Mouse (Mus musculus) CH12.LX (cell line): ENCODE results near the gene Abi2. TPM values are rescaled to one million over a fixed set of nuclear protein-coding genes. Genes with fewer than 3 reads are reported as not detected.

ENCODE experiments used
- DNase-seq: peaks from one replicate; pipeline ENCODE4 v3.0.0-alpha.2; 2013; ENCODE audit errors: extremely low read depth
- H3K27ac ChIP-seq: 2 replicates; pipeline ENCODE4 v1.5.1; 2012; ENCODE audit warnings: low read depth, mild to moderate bottlenecking, control low read depth, moderate library complexity; ENCODE audit not compliant: insufficient read depth
- H3K27me3 ChIP-seq: replicated peaks from 2 replicates; pipeline ENCODE3; 2012; ENCODE audit warnings: inconsistent platforms
- H3K36me3 ChIP-seq, 2 experiments: replicated peaks in 1 of 2; 2 replicates each; pipeline versions ENCODE3 to v1.6.1; 2012; ENCODE audit warnings: inconsistent platforms in 1 of 2, low read length in 1 of 2, mild to moderate bottlenecking in 1 of 2, mixed read lengths in 1 of 2, moderate library complexity in 1 of 2; ENCODE audit not compliant: control insufficient read depth in 1 of 2, insufficient read depth in 1 of 2
- H3K4me1 ChIP-seq, 2 experiments: 2 replicates each; pipeline ENCODE4 v1.6.1; 2012; ENCODE audit warnings: inconsistent platforms in 1 of 2, moderate library complexity in 1 of 2; ENCODE audit not compliant: insufficient read depth in 2 of 2, control insufficient read depth in 1 of 2
- H3K4me2 ChIP-seq: 2 replicates; pipeline ENCODE4 v1.6.1; 2012; ENCODE audit warnings: low read depth, mild to moderate bottlenecking, control low read depth; ENCODE audit not compliant: poor library complexity, insufficient read depth, severe bottlenecking
- H3K4me3 ChIP-seq, 3 experiments: fragments of 150-350 bp in 1 of 3; sonication (generic) in 1 of 3; replicated peaks in 1 of 3; 2 replicates each; pipeline versions ENCODE3 to v1.5.1; 2011 to 2012; ENCODE audit warnings: low read depth in 2 of 3, low read length in 2 of 3, mild to moderate bottlenecking in 2 of 3, moderate library complexity in 2 of 3, control low read depth in 1 of 3, improper control_type of control experiment in 1 of 3, inconsistent platforms in 1 of 3, mixed read lengths in 1 of 3; ENCODE audit not compliant: poor library complexity in 1 of 3
- H3K79me2 ChIP-seq: replicated peaks from 2 replicates; pipeline ENCODE4 v1.6.1; 2012; ENCODE audit warnings: mild to moderate bottlenecking, moderate library complexity; ENCODE audit not compliant: control insufficient read depth, poor library complexity, insufficient read depth, severe bottlenecking; ENCODE audit errors: extremely low read depth
- H3K9ac ChIP-seq: 2 replicates; pipeline ENCODE4 v1.6.1; 2012; ENCODE audit warnings: low read depth, mild to moderate bottlenecking, control low read depth, moderate library complexity; ENCODE audit not compliant: insufficient read depth
- H3K9me3 ChIP-seq: replicated peaks from 2 replicates; pipeline ENCODE3; 2012; ENCODE audit warnings: low read length, inconsistent platforms, mixed read lengths
- BHLHE40 ChIP-seq: IDR thresholded peaks from 2 replicates; pipeline ENCODE4 v1.6.1; 2011; ENCODE audit warnings: mild to moderate bottlenecking, low read depth, low read length, improper control_type of control experiment
- CHD2 ChIP-seq: IDR thresholded peaks from 2 replicates; pipeline ENCODE4 v1.6.1; 2011; ENCODE audit warnings: low read length, improper control_type of control experiment
- CTCF ChIP-seq, 2 experiments: IDR thresholded peaks in 1 of 2; conservative IDR thresholded peaks in 1 of 2; 2 replicates each; pipeline ENCODE4 v1.5.1; 2011 to 2012; ENCODE audit warnings: low read depth in 2 of 2, low read length in 2 of 2, improper control_type of control experiment in 1 of 2, inconsistent platforms in 1 of 2, mild to moderate bottlenecking in 1 of 2, moderate library complexity in 1 of 2
- E2F4 ChIP-seq: IDR thresholded peaks from 2 replicates; pipeline ENCODE4 v1.6.1; 2011; ENCODE audit warnings: low read depth, low read length, improper control_type of control experiment; ENCODE audit not compliant: insufficient replicate concordance
- EP300 ChIP-seq: IDR thresholded peaks from 2 replicates; pipeline ENCODE4 v1.6.1; 2011; ENCODE audit warnings: low read length, improper control_type of control experiment
- ETS1 ChIP-seq: conservative IDR thresholded peaks from 2 replicates; pipeline ENCODE4 v1.6.1; 2012; ENCODE audit warnings: low read depth, mild to moderate bottlenecking, inconsistent platforms, low read length, improper control_type of control experiment, moderate library complexity
- GABPA ChIP-seq: IDR thresholded peaks from 2 replicates; pipeline ENCODE4 v1.6.1; 2012; ENCODE audit warnings: low read depth, low read length, improper control_type of control experiment, inconsistent platforms; ENCODE audit not compliant: insufficient replicate concordance
- JUN ChIP-seq: IDR thresholded peaks from 2 replicates; pipeline ENCODE4 v1.6.1; 2011; ENCODE audit warnings: low read depth, mild to moderate bottlenecking, low read length, improper control_type of control experiment, moderate library complexity; ENCODE audit not compliant: insufficient read depth
- JUND ChIP-seq: conservative IDR thresholded peaks from 2 replicates; pipeline ENCODE4 v1.6.1; 2011; ENCODE audit warnings: low read depth, low read length, improper control_type of control experiment
- MAX ChIP-seq: IDR thresholded peaks from 2 replicates; pipeline ENCODE4 v1.6.1; 2011; ENCODE audit warnings: low read length, improper control_type of control experiment
- MEF2A ChIP-seq: IDR thresholded peaks from 2 replicates; pipeline ENCODE4 v1.6.1; 2014; ENCODE audit warnings: low read depth, mild to moderate bottlenecking, inconsistent platforms, low read length, improper control_type of control experiment, borderline replicate concordance
- MXI1 ChIP-seq: IDR thresholded peaks from 2 replicates; pipeline ENCODE4 v1.6.1; 2011; ENCODE audit warnings: mild to moderate bottlenecking, low read depth, low read length, improper control_type of control experiment
- MYC ChIP-seq: IDR thresholded peaks from 2 replicates; pipeline ENCODE4 v1.6.1; 2011; ENCODE audit warnings: low read depth, mild to moderate bottlenecking, improper control_type of control experiment, low read length
- NRF1 ChIP-seq: IDR thresholded peaks from 2 replicates; pipeline ENCODE4 v1.6.1; 2014; ENCODE audit warnings: low read depth, mild to moderate bottlenecking, inconsistent platforms, low read length, improper control_type of control experiment, moderate library complexity
- POLR2A ChIP-seq: IDR thresholded peaks from 2 replicates; pipeline ENCODE4 v1.6.1; 2011; ENCODE audit warnings: low read depth, mild to moderate bottlenecking, improper control_type of control experiment, low read length
- RAD21 ChIP-seq: IDR thresholded peaks from 2 replicates; pipeline ENCODE4 v1.6.1; 2011; ENCODE audit warnings: low read depth, mild to moderate bottlenecking, low read length, improper control_type of control experiment, moderate library complexity
- SIN3A ChIP-seq: IDR thresholded peaks from 2 replicates; pipeline ENCODE4 v1.6.1; 2012; ENCODE audit warnings: low read length, improper control_type of control experiment, inconsistent platforms
- SMC3 ChIP-seq: IDR thresholded peaks from 2 replicates; pipeline ENCODE4 v1.6.1; 2011; ENCODE audit warnings: low read depth, low read length, improper control_type of control experiment
- TBP ChIP-seq: conservative IDR thresholded peaks from 2 replicates; pipeline ENCODE4 v1.6.1; 2011; ENCODE audit warnings: low read depth, low read length, improper control_type of control experiment
- TCF12 ChIP-seq: IDR thresholded peaks from 2 replicates; pipeline ENCODE4 v1.6.1; 2014; ENCODE audit warnings: low read depth, mild to moderate bottlenecking, inconsistent platforms, low read length, improper control_type of control experiment
- USF1 ChIP-seq: IDR thresholded peaks from 2 replicates; pipeline ENCODE4 v1.6.1; 2014; ENCODE audit warnings: low read depth, mild to moderate bottlenecking, inconsistent platforms, low read length, improper control_type of control experiment
- ZC3H11A ChIP-seq: IDR thresholded peaks from 2 replicates; pipeline ENCODE4 v1.6.1; 2012; ENCODE audit warnings: low read depth, mild to moderate bottlenecking, inconsistent platforms, low read length, improper control_type of control experiment
- dilution Hi-C: fragments of 300-500 bp; cut with MboI; formaldehyde crosslinking; loops from 2 replicates; pipeline ENCODE4 v1.14.3; 2020; ENCODE audit warnings: low sequenced_read_pairs; ENCODE audit not compliant: extremely low pct_unique_long_range_greater_than_20kb, extremely low pct_ligation_motif_present
- in situ Hi-C: fragments of 300-500 bp; cut with MboI; formaldehyde crosslinking; loops from 3 replicates; pipeline ENCODE4 v1.14.3; 2019; ENCODE audit warnings: low sequenced_read_pairs, low pct_ligation_motif_present, low pct_unique_long_range_greater_than_20kb, mixed read lengths
- polyA plus RNA-seq: library from polyadenylated mRNA; unstranded; fragments of >175 nt; gene quantifications from 2 replicates; pipeline ENCODE4 v1.2.1, GENCODE M21; 2012; ENCODE audit warnings: low read depth; ENCODE audit not compliant: insufficient read length
- total RNA-seq, 2 experiments: library from RNA; depleted of rRNA; stranded (reverse); fragments of 300-350 nt in 1 of 2; fragments of >200 nt in 1 of 2; gene quantifications; 2 replicates each; pipeline ENCODE4 v1.2.3; 2012 to 2014

Gene Abi2
- total and polyA plus RNA-seq, 3 experiments = 8.7 to 15.0 (median 14.0) TPM

DNA sequence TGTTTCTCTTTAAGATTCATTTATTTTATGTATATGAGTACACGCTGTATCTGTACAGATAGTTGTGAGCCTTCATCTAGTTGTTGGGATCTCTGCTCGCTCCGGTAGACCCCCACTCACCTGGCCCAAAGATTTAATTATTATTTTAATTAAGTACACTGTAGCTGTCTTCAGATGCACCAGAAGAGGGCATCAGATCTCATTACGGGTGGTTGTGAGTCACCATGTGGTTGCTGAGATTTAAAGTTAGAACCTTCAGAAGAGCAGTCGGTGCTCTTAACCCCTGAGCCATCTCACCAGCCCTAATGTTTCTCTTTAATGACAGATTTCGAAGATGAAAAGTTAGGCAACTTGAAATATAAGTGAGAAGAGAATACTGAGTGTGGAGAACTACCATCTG is 120.7 kb downstream of the Abi2 start:
- no peak overlapping the region for H3K9ac ChIP-seq
- H3K4me2 ChIP-seq = no peak overlapping the region

DNA sequence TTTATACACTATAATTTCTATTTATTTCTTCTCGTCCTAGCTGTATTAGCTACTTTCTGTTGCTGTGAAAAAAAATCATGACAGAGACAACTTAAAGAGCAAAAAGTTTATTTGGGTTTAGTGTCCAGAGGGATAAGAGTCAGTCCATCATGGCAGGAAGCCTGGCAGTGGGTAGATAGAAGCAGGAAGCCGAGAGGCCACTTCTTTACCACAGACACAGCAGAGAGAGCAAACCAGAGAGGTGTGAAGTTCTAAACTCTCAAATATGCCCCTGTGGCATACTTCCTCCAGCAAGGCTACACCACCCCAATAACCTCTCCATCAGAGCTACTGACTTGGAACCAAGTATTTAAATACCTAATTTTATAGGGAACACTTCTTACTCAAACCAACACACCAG is 121.2 kb downstream of the Abi2 start:
- no peaks in the 10 kb centered on the region for H3K27me3 ChIP-seq
- H3K79me2 ChIP-seq = no peaks in the 10 kb centered on the region
- no peaks in the 10 kb centered on the region for H3K9me3 ChIP-seq
- TF ChIP-seq MXI1 (no peak), SIN3A (no peak), CHD2 (no peak), ETS1 (no peak), BHLHE40 (no peak), USF1 (no peak), JUN (no peak), TBP (no peak), E2F4 (no peak), TCF12 (no peak), JUND (no peak), GABPA (no peak), ZC3H11A (no peak), MAX (no peak), MEF2A (no peak)
- TF ChIP-seq, all 38 proteins: peak for 0
- Histone ChIP-seq H3K9ac (no peak overlapping the region), H3K4me3 (no peak overlapping the region), H3K4me2 (no peak overlapping the region), H3K27ac (no peak overlapping the region), H3K4me1 (peaks cover 0 to 17% of the 10 kb centered on the region in 2 experiments; a peak in 2 of 4 replicates), H3K36me3 (peaks cover 5 to 17% of the 10 kb centered on the region in 2 experiments)
- dilution Hi-C loops (no loop called here), in situ Hi-C loops (no loop called here)
- DNase-seq = no peak

More for the DNA sequence above, 120.7 kb downstream of the Abi2 start:
- Histone ChIP-seq H3K79me2 (no peaks in the 10 kb centered on the region), H3K4me3 (no peak overlapping the region), H3K9me3 (no peaks in the 10 kb centered on the region), H3K27me3 (no peaks in the 10 kb centered on the region), H3K27ac (no peak overlapping the region), H3K4me1 (peaks cover 0 to 17% of the 10 kb centered on the region in 2 experiments; a peak in 2 of 4 replicates), H3K36me3 (peaks cover 8 to 20% of the 10 kb centered on the region in 2 experiments)
- TF ChIP-seq CTCF (conservative IDR thresholded peaks at IDR 0.05 in 1 of 2, IDR thresholded peaks at IDR 0.05 in 1 of 2; ENCODE audit: low read depth in 2 of 2, low read length in 2 of 2) = peak in 1 of 2 experiments; percentile 40; a peak in 2 of 4 replicates
- no peak for TF ChIP-seq TBP
- no peak for TF ChIP-seq BHLHE40
- TF ChIP-seq JUND = no peak
- TF ChIP-seq MYC = peak; percentile 26; the same call in 1 of the 2 replicates
- no peak for TF ChIP-seq NRF1
- no peak for TF ChIP-seq EP300
- TF ChIP-seq POLR2A = no peak
- peak; percentile 9 for TF ChIP-seq RAD21
- TF ChIP-seq SMC3 = peak; percentile 34
- in situ Hi-C loops = no loop called here
- dilution Hi-C loops = no loop called here
- peak; percentile 6 for DNase-seq

Other genes starting within 250 kb of the Abi2 start
- 2.0 and 2.5 TPM in 2 replicates for gene Nbeal1, start 229.0 kb upstream of the Abi2 start, total RNA-seq (2012; rRNA removed)
- gene Nbeal1, start 229.0 kb upstream of the Abi2 start, total RNA-seq (2014; rRNA removed) = 0.47 and 0.61 TPM in 2 replicates
- gene Nbeal1, start 229.0 kb upstream of the Abi2 start, polyA plus RNA-seq = 0.33 and 0.50 TPM in 2 replicates
- gene Cyp20a1, start 66.3 kb upstream of the Abi2 start, total RNA-seq (2012; rRNA removed) = 26.9 and 28.6 TPM in 2 replicates
- 41.4 and 45.5 TPM in 2 replicates for gene Cyp20a1, start 66.3 kb upstream of the Abi2 start, total RNA-seq (2014; rRNA removed)
- 19.1 and 20.4 TPM in 2 replicates for gene Cyp20a1, start 66.3 kb upstream of the Abi2 start, polyA plus RNA-seq
- 5.7 and 6.2 TPM in 2 replicates for gene Raph1, start 157.5 kb downstream of the Abi2 start, total RNA-seq (2012; rRNA removed)
- 3.7 TPM in 2 replicates for gene Raph1, start 157.5 kb downstream of the Abi2 start, total RNA-seq (2014; rRNA removed)
- 7.6 and 8.2 TPM in 2 replicates for gene Raph1, start 157.5 kb downstream of the Abi2 start, polyA plus RNA-seq